Mouse (Mus musculus) ES-E14 (cell line): ENCODE measurements around the gene Scg2.

ENCODE experiments used
- CHD2 ChIP-seq: IDR thresholded peaks from 2 replicates; pipeline ENCODE4 v1.6.1; 2014; ENCODE audit warnings: mild to moderate bottlenecking, low read depth, low read length, inconsistent platforms
- HCFC1 ChIP-seq: IDR thresholded peaks from 2 replicates; pipeline ENCODE4 v1.6.1; 2012; ENCODE audit warnings: low read length, inconsistent platforms, borderline replicate concordance; ENCODE audit not compliant: insufficient read depth
- MAFK ChIP-seq: IDR thresholded peaks from 2 replicates; pipeline ENCODE4 v1.6.1; 2014; ENCODE audit warnings: mild to moderate bottlenecking, low read depth, low read length, inconsistent platforms; ENCODE audit not compliant: insufficient read depth

DNA sequence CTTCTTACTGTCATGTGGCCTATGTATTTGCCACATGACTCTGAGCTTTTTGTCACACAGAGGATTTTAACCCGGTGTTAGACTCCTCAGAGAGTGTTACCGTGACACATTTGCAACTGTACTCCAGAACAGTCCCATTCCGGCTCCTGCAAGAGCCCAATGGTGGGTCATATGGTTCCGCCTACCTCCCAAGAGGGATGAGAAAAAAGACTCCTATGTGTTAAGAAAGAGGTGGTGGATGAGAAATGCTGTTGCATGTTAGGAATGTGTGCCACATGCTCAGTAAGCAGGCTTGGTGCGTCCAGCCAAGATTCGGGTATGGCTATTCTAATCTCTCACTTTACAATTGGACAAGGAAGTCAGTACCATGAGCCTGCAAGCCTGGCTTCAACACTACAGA is 45.6 kb upstream of the Scg2 start:
- TF ChIP-seq HCFC1: no peak
- TF ChIP-seq MAFK: no peak
- TF ChIP-seq CHD2: no peak
